Mouse (Mus musculus) gastrocnemius, postnatal 10 days (tissue): Measurements from ENCODE around the gene Adgrg1. TPM values are rescaled to one million over a fixed set of nuclear protein-coding genes. Genes with fewer than 3 reads are reported as not detected.

ENCODE experiments used
- DNase-seq: peaks from one replicate; pipeline ENCODE4 v3.0.0; 2021; ENCODE audit warnings: mixed read lengths
- total RNA-seq, 2 experiments: library from RNA; stranded (reverse); gene quantifications; 2 replicates each; pipeline ENCODE4 v1.2.3; 2021

The Adgrg1 gene
- total RNA-seq, 2 experiments from 2014 or later = 15.6 to 18.0 TPM

DNA sequence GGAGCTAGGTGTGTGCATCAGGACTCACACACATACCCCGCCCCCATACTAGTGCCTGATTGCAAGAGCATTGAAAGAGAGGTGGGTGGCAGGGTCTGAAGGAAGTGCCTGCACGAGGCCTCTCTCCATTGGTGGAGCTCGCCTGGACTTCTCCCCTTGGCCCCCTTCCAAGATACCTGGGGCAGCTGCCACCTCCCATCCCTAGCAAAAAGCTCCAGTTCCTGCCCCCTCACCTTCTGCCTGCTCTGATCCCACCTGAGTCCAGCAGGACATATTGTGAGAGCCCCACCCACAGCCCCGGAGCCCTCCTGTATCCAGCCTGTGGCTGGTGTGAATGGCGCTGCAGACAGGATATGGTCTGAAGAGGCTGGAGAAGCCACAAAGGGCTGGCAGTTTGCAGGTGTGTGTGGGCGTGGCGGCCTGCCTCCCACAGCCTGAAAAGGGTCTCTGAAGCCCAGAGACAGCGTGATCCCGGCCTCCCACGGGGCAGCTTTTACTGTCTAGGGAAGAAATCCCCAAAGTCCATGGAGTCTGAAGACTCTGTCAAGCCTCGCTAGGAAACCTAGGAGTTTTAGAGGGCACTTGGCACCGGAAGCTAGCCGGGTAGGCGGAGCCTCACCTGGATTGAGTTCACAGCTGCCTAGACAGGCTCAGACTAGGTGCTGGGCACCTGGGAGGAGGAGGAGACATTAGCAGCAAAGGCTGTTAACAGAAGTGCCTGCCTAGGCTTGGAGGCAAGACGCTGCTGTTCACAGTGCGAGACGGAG, 2.3 kb downstream of the Adgrg1 start:
- no peak for DNase-seq

DNA sequence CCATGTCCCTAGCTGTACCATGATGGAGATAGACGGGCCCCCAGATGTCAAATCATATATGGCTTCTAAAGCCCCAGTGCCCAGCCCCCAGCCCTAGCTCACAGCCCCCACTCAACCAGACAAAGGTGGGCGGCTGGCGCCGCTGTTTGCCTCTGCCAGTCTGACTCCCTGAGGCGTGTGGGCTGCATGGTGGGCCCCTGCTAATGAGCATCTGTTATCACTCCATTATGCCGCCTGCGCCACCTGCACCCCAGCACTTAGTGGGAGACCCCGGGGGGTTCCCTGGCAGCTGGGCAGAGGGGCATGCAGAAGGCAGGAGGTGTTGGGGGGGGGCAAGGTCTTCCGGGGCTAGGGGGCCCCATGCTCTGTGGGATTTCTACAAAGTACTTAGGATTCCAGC, 3.6 kb downstream of the Adgrg1 start:
- DNase-seq = no peak

DNA sequence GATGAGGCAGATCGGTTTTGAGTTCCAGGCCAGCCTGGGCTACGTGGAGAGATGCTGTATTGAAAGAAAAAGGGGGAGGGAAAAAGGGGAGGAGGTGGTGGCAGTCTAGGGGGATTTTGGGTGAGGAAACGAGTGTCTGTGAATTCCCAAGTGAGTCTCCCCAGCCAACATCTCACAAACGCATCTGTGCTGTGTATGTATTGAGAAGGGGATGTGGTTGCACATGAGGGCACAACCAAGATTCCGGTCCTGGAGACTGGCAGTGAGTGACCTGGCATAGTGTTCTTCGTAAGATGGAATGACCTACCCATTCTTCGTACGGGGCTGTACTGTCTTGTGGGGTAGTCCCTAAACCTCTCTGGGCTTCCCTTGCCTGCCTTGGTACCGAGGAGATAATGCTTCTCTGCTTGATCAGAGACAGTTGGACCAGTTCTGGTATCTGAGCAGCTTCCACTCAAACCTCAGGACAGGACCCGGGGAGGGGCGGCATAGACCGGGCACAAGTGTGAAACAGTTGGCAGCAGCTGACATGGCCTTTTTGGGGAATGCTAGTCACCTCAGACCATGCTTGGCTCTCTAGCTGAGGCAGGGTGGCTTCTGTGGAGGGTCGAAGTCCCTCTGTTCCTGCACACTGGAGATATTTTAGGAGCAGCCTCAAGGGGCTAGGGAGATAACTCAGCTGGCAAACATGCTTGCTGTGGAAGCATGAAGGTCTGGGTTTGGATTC, 4.2 kb downstream of the Adgrg1 start:
- DNase-seq = no peak

DNA sequence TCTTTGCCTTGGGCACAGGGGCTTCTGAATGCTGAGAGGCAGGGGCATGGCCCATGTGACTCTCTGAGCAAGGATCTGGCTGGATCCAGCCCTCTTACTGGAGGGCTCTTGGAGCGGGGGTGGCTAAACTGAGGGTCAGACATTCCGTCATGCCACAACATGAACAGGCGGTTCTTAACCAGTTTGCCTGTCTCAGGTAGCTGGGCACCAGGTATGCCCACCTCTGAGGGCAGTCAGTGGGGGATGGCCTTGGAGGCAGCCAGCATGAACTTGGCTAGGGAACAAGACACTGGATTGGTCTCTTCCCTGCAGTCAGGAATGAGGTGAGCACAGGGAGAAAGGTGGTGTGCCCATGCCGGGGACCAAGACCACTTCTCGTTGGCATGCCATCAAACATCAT, 5.6 kb downstream of the Adgrg1 start:
- no peak for DNase-seq

DNA sequence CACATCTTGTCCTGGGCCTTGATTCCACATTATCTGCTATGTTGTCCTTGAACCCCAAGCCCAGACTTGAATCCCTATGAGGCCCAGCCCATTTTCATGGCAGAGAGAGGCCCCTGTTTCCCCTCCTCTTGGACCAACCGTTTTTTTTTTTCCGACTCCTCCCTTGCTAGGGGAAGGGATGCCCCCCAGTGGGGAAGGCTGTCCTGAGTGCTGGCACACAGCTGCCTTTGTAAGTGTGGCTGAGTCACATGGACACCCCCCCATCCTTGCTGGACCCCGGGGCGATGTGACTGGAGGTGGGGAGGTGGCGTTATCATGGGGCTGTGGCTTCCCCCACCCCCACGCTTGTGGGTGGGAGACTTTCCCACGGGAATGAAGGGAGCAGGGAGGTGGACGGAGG, 6.4 kb downstream of the Adgrg1 start:
- DNase-seq = no peak

DNA sequence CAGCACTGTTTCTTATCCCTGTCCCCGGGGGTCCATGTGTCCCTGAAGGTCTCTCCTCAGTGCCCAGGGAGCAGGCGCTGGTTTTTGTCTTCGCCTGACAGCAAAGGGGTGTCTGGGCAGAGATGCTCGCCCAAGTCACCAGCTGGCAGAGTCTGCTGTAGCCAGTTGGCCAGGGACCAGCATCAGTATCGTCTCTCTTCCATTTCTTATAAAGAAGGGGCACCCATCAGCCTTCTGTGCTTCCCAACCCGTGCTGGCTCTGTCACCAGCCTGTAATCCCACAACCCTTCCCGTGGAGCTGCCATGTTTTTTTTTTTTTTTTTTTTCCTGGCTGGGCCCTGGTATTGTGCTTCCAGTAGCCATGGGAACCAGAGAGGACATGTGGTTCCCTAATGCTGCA, 7.3 kb downstream of the Adgrg1 start:
- no peak for DNase-seq

DNA sequence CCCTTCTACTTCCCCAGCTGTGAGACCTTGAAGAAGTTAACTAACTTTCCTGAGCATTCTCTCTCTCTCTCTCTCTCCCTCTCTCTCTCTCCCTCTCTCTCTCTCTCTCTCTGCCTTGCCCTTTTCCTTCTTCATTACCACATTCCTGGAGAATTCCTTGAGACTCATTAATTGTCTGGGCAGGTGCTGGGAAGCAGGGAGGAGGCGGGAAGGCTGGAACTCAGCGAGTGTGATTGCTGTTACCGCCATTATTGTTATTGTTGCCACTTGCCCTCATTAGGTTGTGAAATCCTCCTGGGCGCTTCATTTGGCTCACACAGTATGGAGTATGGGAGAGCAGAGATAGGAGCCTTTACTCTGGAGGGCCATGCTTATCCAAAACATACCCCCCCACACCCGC, 8.6 kb downstream of the Adgrg1 start:
- DNase-seq = no peak

DNA sequence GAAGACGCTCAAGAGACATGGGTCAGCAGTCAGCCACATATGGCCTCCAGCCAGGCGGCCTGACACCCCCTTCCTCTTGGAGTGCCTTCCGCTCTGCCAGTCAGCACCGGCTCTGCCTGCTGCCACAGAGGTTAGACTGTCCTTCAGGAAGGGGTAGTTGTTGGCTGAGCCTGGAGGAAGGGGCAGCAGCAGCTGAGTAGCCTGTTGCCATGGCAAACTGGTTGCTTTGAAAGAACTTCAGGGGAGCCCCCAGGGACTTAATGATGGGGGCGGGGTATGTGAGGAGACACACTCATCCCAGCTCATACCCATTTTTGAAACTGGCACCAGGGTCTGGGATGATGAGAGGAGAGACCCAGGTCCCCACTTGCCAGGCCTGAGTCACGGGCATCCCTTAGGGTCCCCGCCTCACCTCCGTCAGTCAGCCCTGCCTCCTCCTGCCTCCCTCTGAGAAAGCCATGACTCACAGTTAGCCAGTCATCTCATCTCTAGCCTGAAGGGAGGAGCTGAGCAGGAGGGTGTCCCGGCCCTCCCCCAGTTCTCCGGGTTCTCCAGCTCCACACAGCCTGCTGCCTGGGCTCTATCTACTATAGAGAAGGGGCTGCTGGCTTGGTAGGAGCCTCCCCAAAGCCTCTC, 9.4 kb downstream of the Adgrg1 start:
- no peak for DNase-seq

DNA sequence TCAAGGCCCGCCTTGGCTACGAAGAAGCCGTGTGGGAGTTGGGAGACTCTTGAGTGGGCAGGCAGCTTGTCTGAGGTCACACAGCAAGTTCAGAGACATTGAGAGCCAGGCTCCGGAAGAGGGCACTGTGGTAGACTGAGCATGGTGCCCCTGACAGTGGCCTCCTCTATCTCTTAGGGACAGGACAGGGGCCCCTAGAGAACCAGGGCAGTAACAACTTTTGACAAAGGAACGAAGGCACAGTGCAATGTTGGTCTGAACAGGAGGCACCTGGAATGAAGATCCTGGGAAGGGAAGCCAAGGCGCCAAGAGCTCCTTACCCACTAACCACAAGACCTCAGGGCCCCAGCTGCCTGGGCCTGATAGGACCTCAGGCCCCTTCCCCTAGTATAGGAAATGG, 10.5 kb downstream of the Adgrg1 start:
- no peak for DNase-seq

DNA sequence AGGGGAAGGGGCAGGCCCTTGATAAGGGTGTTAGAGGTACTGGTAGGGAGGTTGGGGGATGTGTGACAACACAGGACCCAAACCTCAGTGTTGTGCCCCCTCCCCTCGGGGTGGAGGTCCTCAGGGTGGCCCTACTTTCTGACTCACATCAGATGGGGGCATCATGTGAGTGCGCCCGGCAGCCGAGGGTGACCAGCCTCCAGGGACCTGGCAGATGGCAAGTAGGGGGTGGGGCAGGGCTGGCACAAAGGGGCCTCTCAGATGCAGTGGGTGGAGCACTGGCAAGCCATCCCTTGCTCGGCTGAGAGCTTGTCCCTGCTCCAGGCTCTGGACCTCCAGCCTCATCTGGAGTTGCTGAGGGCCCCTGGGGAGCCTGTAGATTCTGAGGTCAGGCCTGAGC, 12.1 kb downstream of the Adgrg1 start:
- DNase-seq = no peak

DNA sequence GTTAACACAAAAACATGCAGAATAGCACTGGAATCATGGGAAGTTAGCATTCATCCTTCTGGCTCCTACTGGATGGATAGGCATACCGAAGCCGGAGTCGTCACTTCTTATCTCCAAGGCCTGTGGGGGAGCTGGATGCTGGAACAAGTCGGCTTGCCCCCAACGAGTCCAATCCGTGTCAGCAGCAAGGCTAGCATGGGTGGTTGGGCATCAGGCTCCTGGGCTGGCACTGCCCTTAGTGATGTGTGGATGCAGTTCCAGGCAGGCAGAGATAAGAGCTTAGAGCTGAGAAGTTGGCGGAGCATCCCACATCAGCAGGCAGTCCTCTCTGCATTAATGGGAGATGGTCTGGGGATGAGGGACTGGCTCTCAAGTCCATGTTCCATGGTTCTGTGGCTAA, 13.0 kb downstream of the Adgrg1 start:
- DNase-seq = no peak

DNA sequence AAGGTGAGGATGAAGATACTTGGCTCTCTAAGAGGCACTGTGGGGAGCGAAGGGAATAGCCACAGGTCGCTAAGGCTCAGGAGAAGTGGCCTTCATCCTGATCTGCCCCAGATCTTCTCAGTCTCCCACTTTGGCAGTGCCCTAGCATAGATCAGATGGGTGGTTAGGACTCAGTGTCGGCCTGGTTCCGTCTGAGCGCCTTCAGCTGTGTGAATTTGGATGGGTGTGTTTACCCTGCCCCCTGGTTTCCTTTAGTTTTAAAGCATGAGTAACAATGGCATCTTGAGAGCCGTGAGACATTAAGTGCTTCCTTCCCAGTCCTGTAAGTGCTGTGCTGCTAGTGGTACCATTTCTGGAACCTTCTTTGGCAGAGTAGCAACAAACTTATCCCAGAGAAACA, 14.1 kb downstream of the Adgrg1 start:
- DNase-seq = no peak

DNA sequence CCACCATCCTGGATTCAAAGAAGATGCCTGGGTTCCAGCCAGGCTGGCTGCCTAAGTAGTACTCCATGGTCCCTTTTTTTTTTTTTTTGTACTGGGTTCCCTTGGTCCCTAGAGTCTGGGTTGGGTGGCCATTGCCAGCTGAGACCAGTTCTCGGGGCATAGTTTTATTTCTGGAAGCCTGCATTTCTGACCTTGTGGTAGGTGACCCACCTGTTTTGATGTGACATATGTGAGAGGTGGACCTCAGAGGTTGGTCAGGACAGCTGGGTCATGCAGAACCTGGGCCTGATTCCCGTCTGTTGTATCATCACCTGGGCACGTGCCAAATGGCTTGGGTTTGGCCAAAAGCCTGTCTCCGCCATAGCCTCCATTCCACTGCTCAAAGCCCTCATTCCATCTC, 15.2 kb downstream of the Adgrg1 start:
- DNase-seq = no peak

DNA sequence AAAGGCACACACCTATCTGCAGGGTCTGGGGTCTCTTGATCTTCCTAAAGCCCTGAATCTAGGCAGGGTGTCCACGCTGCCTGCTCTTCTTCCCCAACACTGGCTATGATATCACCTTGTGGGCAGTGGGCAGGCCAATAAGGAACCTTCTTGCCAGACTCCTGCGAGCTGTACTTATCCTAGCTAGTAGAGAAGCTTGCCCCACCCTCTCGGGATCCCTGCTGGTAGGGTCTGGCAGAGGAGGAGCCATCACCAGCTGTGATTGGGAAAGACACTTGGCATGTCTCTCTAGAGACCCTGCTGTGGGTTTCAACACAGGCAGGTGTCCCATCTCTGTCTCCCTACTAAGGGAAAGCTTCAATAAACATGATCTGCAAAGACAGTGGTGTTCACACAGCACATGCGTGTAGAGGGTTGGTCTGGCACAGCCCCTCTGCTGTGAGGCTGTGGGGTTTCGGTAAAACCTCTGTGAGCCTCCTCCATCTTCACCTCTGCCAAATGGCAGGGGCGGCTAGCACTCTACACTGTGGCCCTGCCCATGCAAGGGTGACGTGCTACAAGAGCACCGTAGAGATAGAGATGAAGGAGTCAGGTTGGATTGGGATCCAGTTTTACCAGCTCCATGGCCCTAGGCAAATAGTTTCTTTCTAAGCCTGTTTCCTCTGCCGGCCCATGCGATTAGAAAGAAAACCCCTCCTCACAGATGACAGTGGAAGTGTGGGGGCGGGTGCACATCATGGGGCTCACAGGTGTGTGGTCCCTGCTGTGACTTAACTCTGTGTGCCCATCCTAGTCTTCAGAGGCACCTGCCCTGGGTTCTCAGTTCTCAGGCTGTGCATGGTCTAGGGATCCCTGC, 16.3 kb downstream of the Adgrg1 start:
- DNase-seq = no peak

DNA sequence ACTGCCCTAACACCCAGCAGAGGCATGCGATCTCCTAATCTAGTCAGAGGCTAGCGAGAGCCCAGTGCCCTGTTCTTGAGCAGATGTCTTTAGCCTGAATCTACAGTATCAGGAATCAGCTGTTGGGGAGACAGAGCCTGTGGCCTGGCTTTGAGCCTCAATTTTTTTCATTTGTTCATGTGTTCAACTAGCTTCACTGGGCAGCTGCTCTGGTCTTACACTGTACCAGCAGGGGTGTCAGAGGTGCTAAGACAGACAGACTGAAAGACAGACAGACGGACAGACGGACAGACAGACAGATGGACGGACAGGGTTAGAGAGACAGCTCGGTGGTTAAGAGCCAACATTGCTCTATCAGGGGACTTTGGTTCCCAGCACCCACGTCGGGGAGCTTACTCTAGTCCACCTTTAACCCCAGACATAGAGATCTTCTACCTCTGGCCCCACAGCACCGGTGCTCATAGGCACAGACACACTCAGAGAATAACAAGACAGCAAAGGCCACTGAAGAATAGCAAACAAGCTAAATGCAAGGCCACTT, 17.0 kb downstream of the Adgrg1 start:
- DNase-seq = no peak

DNA sequence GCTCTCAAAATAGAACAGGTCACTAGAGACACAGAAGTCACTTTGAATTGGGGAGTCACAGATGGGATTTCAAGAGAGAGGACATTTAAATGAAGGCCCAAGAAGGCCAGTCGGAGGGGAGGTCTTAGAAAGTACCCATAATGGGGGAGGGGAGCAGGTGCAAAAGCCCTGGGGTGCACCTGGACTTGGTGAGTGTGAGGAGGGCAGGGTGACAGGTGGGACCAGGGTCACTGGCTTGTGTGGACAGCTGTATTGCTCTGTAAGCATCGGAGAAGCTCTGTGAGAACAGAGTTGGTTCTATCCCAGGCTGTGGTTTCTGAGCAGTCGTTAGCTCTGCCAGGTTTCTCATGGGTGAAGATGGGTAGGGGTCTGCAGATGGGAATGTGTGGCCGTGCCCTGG, 17.5 kb downstream of the Adgrg1 start:
- no peak for DNase-seq

DNA sequence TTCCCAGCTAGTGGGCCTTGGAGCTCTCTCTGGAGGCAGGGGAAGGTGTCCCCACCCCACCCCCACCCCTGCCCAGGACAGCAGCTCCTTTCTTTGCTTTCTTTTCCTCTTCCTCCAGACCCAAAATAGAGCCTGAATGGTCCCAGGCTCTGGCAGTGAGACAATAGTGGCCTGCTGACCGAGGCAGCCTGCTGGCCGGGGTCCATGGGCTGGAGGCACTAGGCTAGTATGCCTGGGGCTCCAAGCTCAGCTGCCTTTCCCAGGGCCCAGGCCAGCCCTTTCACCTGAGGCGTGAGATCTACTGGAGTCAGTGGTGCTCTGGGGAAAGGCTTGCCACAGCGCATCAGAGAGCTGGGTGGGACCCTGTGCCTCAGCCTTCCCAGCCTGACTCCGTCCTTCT, 18.0 kb downstream of the Adgrg1 start:
- peak; percentile 61 for DNase-seq

DNA sequence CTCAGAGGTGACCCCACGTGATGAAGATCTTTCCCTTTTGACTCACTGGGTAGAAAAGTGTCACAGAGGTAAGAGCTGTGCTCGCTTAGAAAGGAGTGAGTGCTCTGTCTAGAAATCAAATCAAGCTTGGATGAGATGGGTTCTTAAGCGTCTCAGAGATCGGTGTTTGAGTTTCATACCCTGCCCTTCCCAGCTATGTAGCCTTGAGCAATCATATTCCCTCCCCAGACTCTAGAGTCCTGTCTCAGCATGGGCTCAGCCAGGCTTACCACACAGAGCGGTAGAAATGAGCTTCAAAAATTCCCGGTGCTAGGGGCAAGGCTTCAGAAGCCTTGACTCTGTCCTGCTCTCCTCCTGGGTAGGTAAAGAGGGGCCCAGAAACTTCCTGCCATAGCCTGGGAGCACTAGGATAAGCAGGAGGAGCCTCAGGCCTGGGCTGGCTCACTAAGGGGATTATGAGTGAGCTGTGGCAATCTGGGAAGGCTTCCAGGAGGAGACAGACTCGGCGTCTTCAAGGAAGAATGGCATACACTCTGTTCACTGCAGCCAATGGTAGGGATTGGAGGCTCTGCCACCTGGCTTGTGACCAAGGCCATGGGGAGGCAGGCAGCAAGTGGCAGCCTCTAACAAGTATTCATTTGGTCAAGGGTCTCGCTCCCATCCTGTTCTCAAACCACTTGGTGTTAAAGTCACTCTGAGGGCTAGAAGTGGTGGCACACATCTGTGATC, 18.6 kb downstream of the Adgrg1 start:
- no peak for DNase-seq

DNA sequence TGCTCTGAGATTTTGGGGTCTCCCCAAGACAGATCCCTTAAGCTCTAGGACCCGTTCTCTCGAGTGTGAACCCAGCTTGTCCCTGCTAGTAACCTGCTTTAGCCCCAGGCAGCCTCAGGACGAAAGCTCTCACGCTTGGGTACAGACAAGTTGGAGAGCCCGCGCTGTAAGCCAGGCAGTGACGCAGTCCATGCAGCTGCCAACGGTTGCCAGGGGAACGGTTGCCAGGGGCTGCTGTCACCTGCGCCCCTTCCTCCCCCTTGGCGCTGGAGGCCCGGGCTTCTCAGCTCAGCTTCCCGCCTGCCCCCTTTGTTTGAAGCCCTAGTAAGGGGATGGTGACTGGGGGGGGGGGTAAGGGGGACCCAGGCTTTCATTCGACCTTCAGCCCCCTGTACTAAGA, 19.5 kb downstream of the Adgrg1 start:
- peak; percentile 34 for DNase-seq

DNA sequence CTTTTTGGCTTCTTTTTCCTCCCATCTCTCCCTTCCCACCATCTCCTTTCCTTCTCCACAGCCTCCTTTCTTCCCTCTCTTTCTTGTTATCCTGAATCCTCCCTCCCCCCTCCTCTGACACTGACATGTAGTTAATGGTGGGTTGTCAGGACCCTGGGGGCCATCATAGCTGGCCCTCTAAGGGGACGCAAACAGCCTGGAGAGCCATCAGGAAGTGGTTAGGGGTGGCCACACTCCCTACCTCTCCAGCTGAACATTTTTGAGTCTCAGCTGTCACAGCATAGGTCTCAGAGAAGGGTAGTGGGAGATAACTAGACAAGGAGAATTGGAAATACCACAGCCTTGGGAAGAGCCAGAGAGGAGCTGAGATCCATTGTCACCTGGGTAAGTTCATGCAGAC, 20.0 kb downstream of the Adgrg1 start:
- DNase-seq = no peak

DNA sequence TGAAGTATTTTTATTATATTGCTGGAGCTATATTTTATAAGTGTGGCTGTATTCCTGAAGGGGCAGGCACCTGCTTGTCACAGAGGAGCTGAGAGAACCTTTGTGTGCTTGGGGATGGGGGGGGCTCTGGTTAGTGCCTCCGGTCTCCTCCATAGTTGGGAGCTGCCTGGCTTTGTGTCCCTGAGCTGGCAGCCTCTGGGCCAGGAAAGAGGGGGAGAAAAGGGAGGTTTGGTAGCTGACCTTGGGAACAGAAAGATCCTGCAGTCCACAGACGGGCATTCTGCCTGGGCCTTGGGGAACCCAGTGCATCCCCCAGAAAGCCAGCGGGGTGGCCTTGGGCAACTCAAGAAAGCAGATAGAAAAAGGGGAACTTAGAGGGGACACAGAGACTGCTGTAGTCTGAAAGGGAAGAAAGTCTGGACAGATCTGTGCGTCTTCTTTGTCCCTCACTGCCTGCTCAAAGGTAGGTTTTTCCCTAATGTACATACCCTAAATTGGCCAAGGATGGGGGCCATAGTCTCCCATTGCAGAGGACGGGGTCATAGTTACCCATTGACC, 20.9 kb downstream of the Adgrg1 start:
- DNase-seq = no peak
